13 mouse cellular contexts compared by ENCODE assay signal in genomic region chr2:34098004-34098547, GRCm38 (mm10).
"Had no signal": no experiment of that assay in that cellular context is flagged by ENCODE, and none has a peak within 500 bp of the region (broad histone marks: within the 10 kb centered on the region; RNA-seq: fewer than 3 reads in every experiment).

No protein-coding gene starts in this region.

- H3K4me1 ChIP-seq: liver, embryonic 15.5 days had no signal

- DNase-seq: kidney, adult 8-10 months; kidney, postnatal 36 days; layer of hippocampus, adult 9-11 months; layer of hippocampus, postnatal 36 days; lung, adult 2 months; lung, postnatal 36 days; thymus, adult 18-20 months; thymus, postnatal 14 days had no signal

- H3K9ac ChIP-seq: limb, embryonic 13.5 days; liver, embryonic 15.5 days had no signal

- H3K4me3 ChIP-seq: limb, embryonic 13.5 days; liver, embryonic 15.5 days had no signal

- H3K36me3 ChIP-seq: limb, embryonic 13.5 days; liver, embryonic 15.5 days had no signal

- H3K9me3 ChIP-seq: limb, embryonic 13.5 days; liver, embryonic 15.5 days had no signal

- H3K27me3 ChIP-seq: liver, embryonic 15.5 days had no signal

- H3K4me2 ChIP-seq: limb, embryonic 13.5 days; liver, embryonic 15.5 days had no signal

- H3K27ac ChIP-seq: limb, embryonic 13.5 days; liver, embryonic 15.5 days had no signal

- ATAC-seq: inflammation-experienced regulatory T-cells, adult 6 months; intestine, postnatal 0 days; lung, postnatal 0 days had no signal
